Mouse (Mus musculus): ENCODE results near the gene Mesp1.

Mesp1 gene

DNA sequence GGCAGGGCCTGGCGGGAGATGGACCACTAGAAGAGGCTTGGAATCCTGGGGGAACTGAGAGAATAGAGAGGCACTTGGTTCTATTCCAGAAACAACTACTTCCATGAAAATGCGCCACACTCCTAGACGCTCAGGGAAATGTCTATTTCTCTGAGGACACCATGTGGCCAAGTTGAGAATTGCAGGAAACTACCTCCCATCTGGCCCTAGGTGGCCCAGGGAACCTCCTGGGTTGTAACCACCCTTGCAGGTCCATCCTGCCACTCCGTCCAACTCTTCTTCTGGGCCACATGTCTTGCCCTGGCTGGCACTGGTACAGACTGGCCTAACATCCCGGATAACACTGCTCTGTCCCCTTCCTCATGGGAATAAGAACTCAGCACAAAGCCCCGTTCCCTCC is 7.3 kb downstream of the Mesp1 start:
- DNase-seq, result peak; percentile 67

DNA sequence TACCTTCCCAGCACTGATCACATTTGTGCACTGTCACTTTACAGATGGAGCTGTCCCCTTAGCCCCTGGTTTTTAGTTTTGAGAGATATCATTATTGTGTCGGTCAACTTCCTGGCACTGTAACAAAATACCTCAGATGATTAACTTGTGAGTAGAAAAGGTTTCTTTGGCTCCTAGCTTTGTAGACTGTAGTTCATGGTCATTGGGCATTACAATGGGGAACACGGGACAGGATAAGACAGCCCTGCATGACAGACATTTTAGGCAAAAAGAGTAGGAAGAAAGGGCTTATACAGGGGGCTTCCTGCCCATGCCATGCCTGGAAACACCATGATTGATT is 11.1 kb downstream of the Mesp1 start:
- DNase-seq, result no peak

DNA sequence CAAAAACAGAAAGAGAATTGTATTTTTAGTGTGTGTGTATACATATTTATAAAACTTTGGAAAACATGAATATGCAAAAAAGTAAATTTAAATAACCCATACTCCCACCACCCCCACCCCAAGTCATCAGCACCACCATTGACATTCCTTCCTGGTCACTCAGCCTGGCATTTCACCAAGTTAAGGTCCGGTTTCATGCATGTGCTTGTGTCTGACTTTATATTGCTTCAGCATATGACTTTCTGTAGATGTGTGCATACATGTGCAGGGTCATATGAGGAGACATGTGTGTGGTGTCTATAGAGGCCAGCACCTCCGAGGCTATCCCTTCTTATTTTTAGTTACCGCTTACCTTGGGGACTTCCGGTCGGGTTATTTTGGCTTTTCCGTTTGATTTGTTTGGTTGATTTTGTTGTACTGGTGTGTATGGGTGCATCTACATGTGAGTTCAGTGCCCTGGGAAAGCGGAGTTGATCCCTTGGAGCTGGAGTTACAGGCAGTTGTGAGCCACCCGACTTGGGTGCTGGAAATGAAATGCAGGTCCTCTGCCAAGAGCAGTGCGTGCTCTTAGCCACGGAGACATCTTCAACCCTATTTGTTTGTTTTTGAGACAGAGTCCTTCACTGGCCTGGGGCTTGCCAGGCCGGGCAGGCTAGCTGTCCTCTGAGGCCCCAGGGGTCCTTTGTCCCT is 11.6 kb downstream of the Mesp1 start:
- no peak for DNase-seq

DNA sequence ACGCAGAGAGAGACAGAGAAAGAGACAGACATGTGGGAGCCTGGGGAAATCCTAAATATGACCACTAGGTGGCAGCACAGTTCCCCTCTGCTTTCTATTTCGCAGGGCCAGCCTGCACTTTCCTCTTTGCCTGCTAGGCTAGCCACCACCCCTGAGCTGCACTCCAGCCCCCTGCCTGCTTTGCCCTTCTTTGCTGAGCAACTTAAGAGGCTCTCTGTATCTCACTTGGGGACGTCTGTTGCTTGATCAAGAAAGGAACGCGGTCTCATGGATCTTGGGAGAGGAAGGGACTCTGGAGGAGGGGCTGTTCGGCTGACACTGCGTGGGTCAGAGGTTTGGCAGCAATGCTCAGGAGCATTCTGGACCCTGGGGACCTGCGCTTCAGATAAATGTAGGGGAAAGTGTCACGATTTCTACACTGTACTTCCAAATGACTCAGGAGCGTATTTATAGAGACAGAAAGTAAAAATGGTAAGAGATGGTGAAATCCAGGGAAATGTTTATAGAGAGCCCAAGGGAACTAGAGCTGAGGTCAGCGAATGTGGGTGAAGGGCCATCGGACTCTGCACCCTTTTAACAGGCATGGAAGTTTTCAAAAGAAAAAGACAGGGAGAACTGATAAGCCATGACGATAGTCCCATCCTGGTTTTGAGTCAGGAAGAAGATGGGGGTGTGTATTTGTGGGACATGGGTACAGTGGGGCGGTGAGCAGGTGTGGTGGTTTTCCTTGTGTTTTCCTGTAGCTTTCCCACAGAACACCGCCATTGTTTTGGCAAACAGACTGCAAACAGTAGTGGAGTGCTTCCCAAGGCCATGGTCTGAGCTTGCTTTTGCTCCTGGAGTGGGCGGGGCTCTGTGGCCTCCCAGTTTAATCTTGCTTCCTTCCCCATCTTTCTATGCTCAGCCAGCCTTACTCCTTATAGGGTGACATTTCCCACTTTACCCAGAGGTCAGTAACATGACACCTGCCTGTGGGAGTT is 12.7 kb downstream of the Mesp1 start:
- DNase-seq, result peak; percentile 75

DNA sequence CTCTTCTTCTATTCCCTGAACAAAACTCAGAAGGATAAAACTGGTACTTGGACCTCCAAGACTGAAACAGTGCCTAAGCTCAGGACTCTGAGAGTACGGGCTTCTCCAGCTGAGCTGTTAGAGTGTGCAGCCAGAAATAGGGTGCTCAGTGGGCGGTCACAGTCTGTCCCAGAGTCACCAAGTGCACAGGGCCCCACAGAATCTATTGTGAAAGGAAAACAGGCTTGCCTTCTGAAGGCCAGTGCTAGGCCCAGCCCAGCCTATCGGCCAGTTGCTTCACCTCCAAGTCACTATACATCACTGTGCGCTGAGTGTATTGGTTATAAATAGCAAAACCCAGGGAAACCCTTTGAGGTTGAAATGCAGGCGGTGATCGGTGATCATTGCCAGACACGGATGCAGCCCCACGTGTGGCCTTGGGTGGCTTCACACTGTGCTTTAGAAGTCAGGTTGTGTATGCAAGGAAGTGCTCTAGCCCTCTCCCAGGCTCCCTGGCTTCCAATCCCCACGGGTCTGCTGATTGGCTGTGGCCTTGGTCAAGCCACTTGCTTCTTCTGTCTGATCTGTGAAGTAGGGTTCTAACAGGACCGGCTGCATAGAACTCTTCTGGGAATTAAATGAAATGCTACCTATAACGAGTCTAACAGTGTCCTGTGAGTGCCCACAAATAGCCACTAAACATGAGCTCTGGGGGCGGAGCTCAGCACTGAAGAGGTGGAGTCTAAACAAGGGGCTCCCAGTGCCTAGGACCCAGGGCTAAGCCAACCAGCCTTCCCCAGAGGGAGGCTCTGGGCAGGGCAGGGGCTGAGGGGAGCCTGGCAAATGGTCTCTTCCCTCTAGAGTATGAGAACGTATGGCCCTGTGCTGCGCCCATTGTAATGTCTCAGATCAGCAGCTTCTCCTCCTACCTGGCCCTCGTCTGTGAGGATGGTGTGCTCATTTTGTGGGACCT is 21.8 kb downstream of the Mesp1 start:
- no peak for DNase-seq

DNA sequence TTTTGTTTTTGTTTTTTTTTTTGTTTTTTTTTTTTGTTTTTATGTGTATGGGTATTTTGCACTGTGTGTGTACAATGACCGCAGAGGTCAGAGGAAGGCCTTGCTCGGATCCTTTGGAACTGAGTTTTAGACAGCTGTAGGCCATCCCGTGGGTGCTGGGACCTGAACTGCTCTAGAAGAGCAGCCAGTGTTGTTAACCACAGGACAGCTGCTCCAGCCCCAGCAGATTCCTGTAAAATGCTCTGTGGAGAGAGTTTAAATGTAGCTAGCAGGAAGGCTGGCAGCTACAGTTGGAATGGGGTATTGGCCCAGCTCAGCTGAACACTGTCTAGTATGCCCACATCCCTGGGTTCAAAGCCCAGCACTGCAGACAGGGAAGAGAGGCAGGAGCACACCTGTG is 23.9 kb downstream of the Mesp1 start:
- no peak for DNase-seq

DNA sequence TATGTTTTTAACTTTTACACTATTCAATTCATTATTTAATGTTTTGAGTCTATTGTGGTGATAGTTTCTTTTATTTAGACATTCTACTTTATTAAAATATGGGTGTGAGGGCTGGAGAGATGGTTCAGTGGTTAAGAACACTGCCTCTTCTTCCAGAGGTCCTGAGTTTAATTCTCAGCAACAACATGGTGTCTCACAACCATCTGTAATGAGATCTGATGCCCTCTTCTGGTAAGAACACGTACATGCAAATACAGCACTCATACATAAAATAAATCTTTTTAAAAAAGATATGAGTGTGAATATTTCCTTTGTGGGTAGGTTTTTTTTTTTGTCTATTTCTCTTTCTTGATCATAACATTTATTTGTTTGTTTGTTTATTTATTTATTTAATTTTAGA is 27.6 kb downstream of the Mesp1 start:
- no peak for DNase-seq

DNA sequence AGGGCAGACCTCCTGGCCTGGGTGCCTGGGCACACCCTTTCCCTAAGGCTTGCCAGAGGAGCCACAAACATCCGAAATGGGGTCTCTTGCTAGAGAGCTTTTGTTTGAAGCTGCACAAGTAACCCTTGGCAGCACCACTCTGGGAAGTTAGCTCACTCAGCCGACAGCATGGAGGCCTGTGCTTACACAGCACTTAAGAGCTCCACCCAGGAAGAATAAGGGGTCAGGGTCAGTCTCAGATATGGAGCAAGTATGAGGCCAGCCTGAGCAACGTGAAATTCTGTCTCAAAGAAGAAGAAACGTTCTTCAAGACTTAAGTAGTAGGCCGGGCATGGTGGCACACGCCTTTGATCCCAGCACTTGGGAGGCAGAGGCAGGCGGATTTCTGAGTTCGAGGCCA is 31.5 kb downstream of the Mesp1 start:
- DNase-seq, result no peak

DNA sequence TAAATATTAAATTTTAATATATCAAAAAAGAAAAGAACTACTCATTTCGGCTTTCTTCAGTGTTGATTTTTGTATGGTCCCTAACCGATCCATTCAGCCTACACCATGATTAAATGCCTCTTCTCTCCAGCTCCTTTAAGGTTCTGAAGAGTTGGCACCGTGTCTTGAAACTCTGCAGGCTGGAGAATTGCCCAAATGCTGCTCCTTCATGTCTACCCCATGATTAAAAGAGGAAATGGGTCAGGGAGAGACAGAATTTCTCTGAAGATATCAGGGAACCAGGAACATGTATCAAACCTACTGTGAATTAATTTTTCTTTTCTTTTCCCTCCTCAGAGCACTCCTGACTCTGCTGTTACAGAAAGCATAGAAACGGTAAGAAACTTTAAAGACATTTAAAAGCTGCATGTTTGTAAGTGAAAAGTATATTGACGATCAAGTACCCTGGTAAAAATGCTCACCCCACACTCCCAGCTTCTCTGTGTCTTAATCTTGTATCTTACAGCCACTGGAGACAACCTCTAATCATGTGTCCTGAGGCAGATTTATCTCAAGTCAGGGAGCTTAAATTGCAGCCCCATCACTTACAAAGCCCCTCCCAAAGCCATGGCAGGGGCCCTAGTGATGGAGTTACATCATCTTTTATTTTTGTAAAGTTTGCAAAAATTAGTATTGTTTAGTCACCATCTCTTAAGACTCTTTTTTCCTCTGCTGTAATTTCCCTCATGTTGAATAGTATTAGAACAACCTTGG is 32.3 kb downstream of the Mesp1 start:
- no peak for DNase-seq

DNA sequence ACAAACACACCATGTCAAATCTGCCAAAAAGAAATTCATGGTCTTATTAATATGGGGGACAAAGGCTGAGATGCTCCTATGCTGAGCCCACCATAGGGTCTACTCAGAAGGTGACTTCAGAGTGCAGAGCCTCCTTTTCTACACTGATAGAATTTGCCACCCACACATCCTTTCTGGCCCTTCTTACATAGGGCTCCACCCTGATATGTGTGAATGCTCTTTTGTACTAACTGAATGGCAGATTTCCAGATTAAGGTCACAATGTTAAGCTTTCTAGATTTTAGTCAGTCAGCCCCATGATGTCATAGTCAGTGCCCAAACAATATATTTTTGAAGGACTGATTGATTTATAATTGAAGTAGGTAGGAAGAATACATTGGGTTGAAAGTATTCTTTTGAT is 33.8 kb downstream of the Mesp1 start:
- no peak for DNase-seq

DNA sequence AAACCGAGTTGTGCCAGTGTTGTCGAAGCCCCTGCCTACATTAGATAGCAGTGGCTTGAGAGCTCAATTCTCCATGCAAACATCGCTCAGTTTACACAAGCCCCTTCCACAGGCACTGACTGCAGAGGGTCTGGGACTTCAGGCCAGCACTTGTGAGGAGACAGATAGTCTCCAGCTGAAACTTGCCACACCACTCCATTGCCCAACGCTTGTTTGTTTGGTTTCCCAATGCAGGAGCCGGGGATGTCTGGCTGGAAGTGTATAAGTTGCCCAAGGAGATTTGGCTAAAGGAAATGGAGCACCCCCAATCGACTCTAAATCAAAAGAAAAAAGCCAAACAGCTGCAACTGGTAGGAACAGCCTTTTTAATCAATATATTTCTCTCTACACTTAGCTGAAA is 35.4 kb downstream of the Mesp1 start:
- DNase-seq, result no peak

DNA sequence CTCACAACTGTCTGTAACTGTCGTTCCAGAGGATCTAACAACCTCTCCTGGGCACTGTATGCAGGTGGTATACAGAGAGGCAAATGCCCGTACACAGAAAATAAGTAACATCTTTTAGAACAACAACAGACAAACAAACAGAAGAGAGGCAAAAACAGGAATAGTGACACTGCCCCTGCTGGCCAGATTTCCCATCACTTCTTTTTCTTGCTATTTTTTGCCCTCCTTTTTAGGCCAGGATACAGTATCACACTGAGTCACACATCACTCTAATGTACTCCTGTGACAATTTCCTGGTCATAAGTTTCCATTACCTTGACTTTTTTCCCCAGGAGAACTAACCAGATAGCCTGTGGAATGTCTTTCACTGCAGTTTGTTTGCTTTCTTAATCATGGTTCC is 37.3 kb downstream of the Mesp1 start:
- DNase-seq, result no peak

DNA sequence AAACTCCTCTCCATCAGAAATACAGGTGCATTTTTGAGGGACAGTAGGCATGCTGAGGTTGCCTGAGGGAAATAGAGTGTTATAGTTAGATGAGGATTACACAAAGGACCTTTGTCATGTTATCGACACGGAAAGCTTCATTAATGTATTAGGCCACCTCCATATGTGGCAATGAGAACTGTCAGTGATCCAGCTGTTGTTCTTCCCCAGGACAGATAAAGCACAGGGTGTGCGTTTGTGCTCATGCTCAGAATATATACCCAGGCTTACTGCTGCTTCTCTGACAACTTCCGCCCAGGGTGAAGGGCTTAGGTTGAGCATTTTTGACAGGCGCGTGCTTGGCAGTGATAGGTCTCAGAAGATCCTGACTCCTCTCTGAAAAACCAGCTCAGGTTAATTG is 44.1 kb downstream of the Mesp1 start:
- no peak for DNase-seq

DNA sequence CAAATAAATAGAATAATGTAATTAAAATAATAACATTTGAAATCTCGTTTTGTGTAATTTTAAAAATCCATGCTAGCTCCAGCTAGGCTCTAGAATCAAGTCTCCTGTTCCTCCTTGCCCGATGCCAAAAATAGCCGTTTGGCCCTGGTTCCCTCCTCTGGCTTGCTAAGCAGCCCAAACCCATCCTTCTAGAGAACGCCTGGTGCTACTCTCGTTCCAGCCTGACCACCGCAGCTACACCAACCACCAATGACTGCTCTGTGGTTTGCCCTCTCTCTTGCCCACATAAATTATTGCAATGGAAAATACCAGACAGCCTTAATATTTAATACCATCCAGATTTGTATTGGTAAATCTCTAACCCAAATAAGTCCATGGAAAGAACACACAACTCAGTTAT is 45.9 kb downstream of the Mesp1 start:
- no peak for DNase-seq

DNA sequence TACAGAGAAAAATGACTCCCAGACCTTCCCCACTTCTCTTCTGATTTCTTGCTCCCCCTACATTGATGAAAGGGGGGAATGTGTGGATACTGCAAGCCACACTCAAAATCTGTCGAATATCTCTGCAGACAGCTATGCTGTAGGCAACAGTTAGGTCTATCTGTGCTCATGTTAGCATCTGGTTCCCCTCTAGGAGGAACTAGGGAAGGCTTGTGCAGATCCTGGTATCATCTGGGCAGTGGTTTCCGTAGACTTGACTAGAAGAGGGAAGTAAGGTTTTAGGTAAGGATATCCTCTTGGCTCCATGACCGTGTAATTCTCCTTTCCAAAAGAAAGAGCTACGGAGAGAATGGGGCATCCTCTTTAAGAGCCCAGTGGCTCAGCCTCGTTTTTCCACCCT is 49.0 kb downstream of the Mesp1 start:
- DNase-seq, result no peak

DNA sequence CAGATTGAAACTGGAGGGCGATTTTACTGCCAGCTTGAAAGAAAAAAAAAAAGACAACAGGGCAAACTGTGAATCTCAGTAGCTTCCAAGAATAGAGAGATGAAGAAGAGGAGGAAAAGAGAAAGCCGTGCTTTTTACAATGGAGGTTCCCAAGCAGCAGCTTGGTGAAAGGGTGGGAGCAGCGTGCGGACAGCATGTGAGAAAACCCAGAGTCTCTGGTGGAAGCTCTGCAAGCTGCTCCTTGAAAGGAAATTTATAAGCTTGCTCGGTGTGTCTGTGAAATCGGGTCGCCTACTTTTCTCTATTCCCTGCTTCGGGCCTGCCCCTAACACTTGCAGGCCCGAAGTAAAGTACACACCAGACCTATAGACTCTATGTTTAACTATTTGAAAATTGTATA is 49.5 kb downstream of the Mesp1 start:
- DNase-seq, result no peak

DNA sequence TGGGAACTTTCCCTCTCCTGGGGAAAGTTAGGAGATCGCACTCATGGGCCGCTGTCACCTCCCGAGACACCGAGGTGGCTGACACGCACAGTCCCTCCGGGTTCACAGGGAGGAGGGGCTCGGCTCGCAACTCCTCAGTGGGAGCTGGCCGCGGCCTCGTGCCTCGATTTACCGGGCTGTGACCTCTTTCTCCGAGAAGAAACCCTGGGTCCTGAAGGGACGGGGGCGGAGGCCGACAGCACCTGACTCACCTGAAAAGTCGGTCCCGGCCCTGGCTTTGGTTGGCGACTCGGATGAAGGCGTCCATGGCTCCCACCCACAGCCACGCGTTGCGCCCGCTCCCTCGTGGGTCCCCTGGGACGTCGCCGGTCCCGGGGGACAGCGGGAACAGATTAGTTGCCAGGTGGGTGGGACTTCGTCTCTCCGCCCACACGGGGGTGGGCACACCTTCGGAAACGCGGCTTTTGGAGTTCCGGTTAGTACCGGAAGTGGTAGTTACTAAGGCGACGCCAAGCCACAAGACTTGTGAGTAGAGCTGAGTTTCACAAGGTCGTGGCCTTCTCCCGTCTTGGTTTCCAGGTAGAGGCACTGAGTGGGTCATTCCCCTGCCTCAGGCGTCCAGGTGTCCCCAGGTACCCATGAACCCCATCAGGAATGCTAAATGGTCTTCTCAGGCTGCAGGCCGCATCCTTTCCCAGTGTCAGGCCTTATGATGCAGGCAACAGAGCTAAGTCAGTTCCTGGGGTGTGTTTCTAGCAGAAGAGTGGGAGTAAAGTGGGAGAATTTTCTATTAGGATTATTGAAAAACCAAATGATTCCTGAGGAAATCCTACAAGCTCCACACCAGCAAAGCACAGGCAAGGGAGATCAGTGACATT is 50.7 kb downstream of the Mesp1 start, which contains the start of the genes Pex11a and Wdr93:
Gene Pex11a, minus strand, starts transcription at position 473 of the 878 bp plus-strand sequence.
Gene Wdr93, plus strand, starts transcription at position 505 of the 878 bp plus-strand sequence.
- peak; percentile 72 for DNase-seq

DNA sequence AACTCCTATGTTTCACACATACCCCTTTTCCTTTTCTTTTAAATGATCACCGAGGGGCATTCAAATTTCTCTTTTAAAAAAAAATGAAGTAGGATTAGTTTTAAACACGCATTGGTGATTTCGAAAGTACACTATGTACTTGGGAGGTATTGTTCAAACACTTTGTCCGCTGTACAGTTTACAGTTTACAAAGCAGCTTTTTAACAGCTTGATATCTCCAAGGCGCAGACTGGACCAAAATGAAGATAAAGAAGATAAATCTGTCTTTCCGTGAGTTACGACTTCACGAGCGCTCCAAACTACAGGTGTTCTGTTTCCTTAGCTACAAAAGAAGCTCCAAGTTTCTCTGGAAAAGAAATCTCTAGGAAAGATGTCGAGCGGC is 51.3 kb downstream of the Mesp1 start:
- DNase-seq, result no peak

Data from right cerebral cortex, postnatal 4 days (tissue).